Mouse (Mus musculus) thymus, postnatal 25 days (tissue): ENCODE measurements around the gene Phldb1.
"Not testable (repeated sequence)": the region's sequence is repeated elsewhere in the genome, so short reads cannot be mapped to it uniquely, and the experiment has no call there.

Source experiments
- DNase-seq: peaks from one replicate; pipeline ENCODE4 v3.0.0; 2022

The Phldb1 gene

GRCm38 (mm10) chr9:44648881-44649281, 86.1 kb downstream of the Phldb1 start:
- peak; percentile 60 for DNase-seq

- no peak for DNase-seq
These were observed 87.3 kb downstream of the Phldb1 start for GRCm38 (mm10) chr9:44647656-44648055.

- DNase-seq, result no peak
These were observed 88.0 kb downstream of the Phldb1 start for GRCm38 (mm10) chr9:44647026-44647425.

- DNase-seq, result peak; percentile 44
These were observed 88.6 kb downstream of the Phldb1 start for GRCm38 (mm10) chr9:44646366-44646765.

- DNase-seq, result peak; percentile 82
These were observed 89.1 kb downstream of the Phldb1 start for GRCm38 (mm10) chr9:44645924-44646323.

GRCm38 (mm10) chr9:44645481-44645880, 89.5 kb downstream of the Phldb1 start:
- no peak for DNase-seq

GRCm38 (mm10) chr9:44644186-44644585, 90.8 kb downstream of the Phldb1 start:
- no peak for DNase-seq

- no peak for DNase-seq
These were observed 91.9 kb downstream of the Phldb1 start for GRCm38 (mm10) chr9:44643103-44643502.

- no peak for DNase-seq
These were observed 93.4 kb downstream of the Phldb1 start for GRCm38 (mm10) chr9:44641616-44642015.

GRCm38 (mm10) chr9:44640646-44641357, 94.2 kb downstream of the Phldb1 start:
- no peak for DNase-seq

GRCm38 (mm10) chr9:44640028-44640427, 95.0 kb downstream of the Phldb1 start:
- not testable (repeated sequence) for DNase-seq

- not testable (repeated sequence) for DNase-seq
These were observed 96.3 kb downstream of the Phldb1 start for GRCm38 (mm10) chr9:44638726-44639125.

- no peak for DNase-seq
These were observed 97.3 kb downstream of the Phldb1 start for GRCm38 (mm10) chr9:44637551-44638169.
